ENCODE assay signal across 22 mouse cellular contexts in the genomic region with DNA sequence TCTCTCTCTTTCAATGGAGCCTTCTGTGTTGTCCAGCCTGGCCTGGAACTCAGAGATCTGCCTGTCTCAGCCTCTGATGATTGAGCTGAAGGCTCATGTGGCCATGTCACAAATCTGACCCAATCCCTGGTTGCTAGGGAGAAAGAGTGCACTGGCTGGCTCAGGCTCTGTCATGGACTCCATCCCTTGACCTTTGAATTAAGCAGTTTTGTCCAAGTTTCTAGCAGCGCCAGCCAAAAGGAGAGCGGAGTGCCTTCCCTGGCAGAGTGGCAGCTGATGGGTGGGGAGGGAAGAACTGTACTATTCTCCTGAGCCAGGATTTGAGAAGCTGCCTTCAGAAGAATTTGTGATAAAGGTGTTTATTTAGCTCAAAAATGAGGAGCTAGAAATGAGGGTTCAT.
"Had no signal": no experiment of that assay in that cellular context is flagged by ENCODE, and none has a peak within 500 bp of the region (broad histone marks: within the 10 kb centered on the region; RNA-seq: fewer than 3 reads in every experiment).

No protein-coding gene starts in this region.

- H3K36me3 ChIP-seq: heart, embryonic 13.5 days; heart, embryonic 15.5 days; hindbrain, embryonic 13.5 days; hindbrain, embryonic 15.5 days; limb, embryonic 13.5 days; limb, embryonic 15.5 days; liver, embryonic 12.5 days had no signal

- DNase-seq: gastrocnemius, postnatal 14 days; gastrocnemius, postnatal 36 days; heart, adult 18-20 months; heart, postnatal 14 days; heart, postnatal 36 days; kidney, adult 11 months; kidney, adult 8-10 months; kidney, postnatal 10 days; kidney, postnatal 36 days; layer of hippocampus, adult 9-11 months had no signal

- H3K4me3 ChIP-seq: heart, embryonic 13.5 days; heart, embryonic 15.5 days; hindbrain, embryonic 13.5 days; hindbrain, embryonic 15.5 days; left cerebral cortex, adult 2 months; limb, embryonic 13.5 days; limb, embryonic 15.5 days; liver, embryonic 12.5 days had no signal

- H3K27me3 ChIP-seq: heart, embryonic 13.5 days; heart, embryonic 15.5 days; hindbrain, embryonic 13.5 days; hindbrain, embryonic 15.5 days; limb, embryonic 13.5 days; limb, embryonic 15.5 days; liver, embryonic 12.5 days had no signal

- H3K4me2 ChIP-seq: heart, embryonic 11.5 days; heart, embryonic 13.5 days; heart, embryonic 15.5 days; hindbrain, embryonic 13.5 days; hindbrain, embryonic 15.5 days; limb, embryonic 13.5 days; limb, embryonic 15.5 days; liver, embryonic 12.5 days had no signal

- H3K27ac ChIP-seq: heart, embryonic 13.5 days; heart, embryonic 15.5 days; hindbrain, embryonic 13.5 days; hindbrain, embryonic 15.5 days; hindbrain, postnatal 0 days; left cerebral cortex, adult 2 months; limb, embryonic 15.5 days; liver, embryonic 12.5 days; liver, embryonic 14.5 days had no signal

- H3K9me3 ChIP-seq: heart, embryonic 13.5 days; heart, embryonic 15.5 days; hindbrain, embryonic 13.5 days; hindbrain, embryonic 15.5 days; limb, embryonic 13.5 days; limb, embryonic 15.5 days; liver, embryonic 12.5 days had no signal

- H3K4me1 ChIP-seq: hindbrain, embryonic 15.5 days had no signal

- ATAC-seq: hindbrain, postnatal 0 days; intestine, embryonic 16.5 days; liver, embryonic 12.5 days had no signal

- H3K9ac ChIP-seq: heart, embryonic 13.5 days; heart, embryonic 15.5 days; hindbrain, embryonic 13.5 days; hindbrain, embryonic 15.5 days; limb, embryonic 13.5 days; limb, embryonic 15.5 days; liver, embryonic 12.5 days; liver, embryonic 14.5 days had no signal
